Mouse (Mus musculus) embryonic facial prominence, embryonic 10.5 days (tissue): ENCODE data around the gene Rev3l. TPM values are rescaled to one million over a fixed set of nuclear protein-coding genes. Genes with fewer than 3 reads are reported as not detected.
A peak's percentile ranks its signal among the peaks of the same experiment; 100 is the strongest.
"Not testable (repeated sequence)": the region's sequence is repeated elsewhere in the genome, so short reads cannot be mapped to it uniquely, and the experiment has no call there.

Experiments
- DNase-seq: peaks from one replicate; pipeline ENCODE4 v3.0.0-alpha.2; 2017; ENCODE audit warnings: low spot score
- H3K27ac ChIP-seq: fragments of 300-500 bp; sonication (generic); replicated peaks from 2 replicates; pipeline ENCODE4 v1.5.1; 2016; ENCODE audit warnings: mild to moderate bottlenecking
- H3K27me3 ChIP-seq: fragments of 300-500 bp; sonication (generic); replicated peaks from 2 replicates; pipeline ENCODE4 v1.6.1; 2016; ENCODE audit warnings: low read depth, mild to moderate bottlenecking; ENCODE audit not compliant: poor library complexity, severe bottlenecking
- H3K36me3 ChIP-seq: fragments of 300-500 bp; sonication (generic); replicated peaks from 2 replicates; pipeline ENCODE4 v1.6.1; 2016; ENCODE audit warnings: mild to moderate bottlenecking, moderate library complexity
- H3K4me1 ChIP-seq: fragments of 300-500 bp; sonication (generic); 2 replicates; pipeline ENCODE4 v1.6.1; 2016
- H3K4me3 ChIP-seq: fragments of 300-500 bp; sonication (generic); 2 replicates; pipeline ENCODE4 v1.5.1; 2016; ENCODE audit warnings: mild to moderate bottlenecking, moderate library complexity
- H3K9me3 ChIP-seq: fragments of 300-500 bp; sonication (generic); 2 replicates; pipeline ENCODE4 v1.6.1; 2016; ENCODE audit warnings: mild to moderate bottlenecking
- WGBS: fragments of 180-500 bp; shearing (Covaris S2); methylation state at CpG from one replicate; pipeline ENCODE4 v1.1.7; 2016; 5-methylcytosine and 5-hydroxymethylcytosine counted together
- polyA plus RNA-seq: library from polyadenylated mRNA; unstranded; fragments of >200 nt; fragmentation: Nextera tagmentation; extraction: Ambion mirVana; gene quantifications from 2 replicates; pipeline ENCODE4 v1.2.1, GENCODE M21; 2016

The Rev3l gene
- polyA plus RNA-seq, 1 experiment from 2014 or later: 14.2 TPM

- 90% methylated on average over 1 of the region's 1 CpGs for WGBS
- H3K4me3 ChIP-seq: no peak overlapping the region
- H3K9me3 ChIP-seq: no peaks in the 10 kb centered on the region
- no peak overlapping the region for H3K27ac ChIP-seq
- no peak for DNase-seq
- H3K27me3 ChIP-seq: no peaks in the 10 kb centered on the region
- H3K36me3 ChIP-seq: peaks cover 85% of the 10 kb centered on the region
- no peaks in the 10 kb centered on the region for H3K4me1 ChIP-seq
Measured at GRCm38 (mm10) chr10:39842621-39843020, 110.7 kb downstream of the Rev3l start.

DNA sequence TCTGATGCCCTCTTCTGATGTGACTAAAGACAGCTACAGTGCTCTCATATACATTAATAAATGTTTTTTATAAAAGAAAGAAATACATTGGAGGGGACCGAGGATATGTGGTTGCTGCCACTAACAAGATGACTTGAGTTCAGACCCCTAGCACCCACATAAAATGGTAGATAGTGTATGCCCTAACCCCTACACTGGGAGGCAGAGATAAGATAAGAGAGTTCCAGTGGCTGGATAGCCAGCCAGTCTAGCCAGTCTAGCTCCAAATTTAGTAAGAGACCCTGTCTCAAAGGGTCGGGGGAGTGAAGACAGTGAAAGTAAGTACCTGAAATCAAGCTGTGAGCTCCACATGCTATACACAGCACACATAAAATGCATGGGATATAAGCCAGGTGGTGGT, 133.6 kb downstream of the Rev3l start:
- no peak for DNase-seq
- H3K4me3 ChIP-seq: no peak overlapping the region
- WGBS: 89% methylated on average over 2 of the region's 2 CpGs
- no peaks in the 10 kb centered on the region for H3K27me3 ChIP-seq
- H3K4me1 ChIP-seq: no peaks in the 10 kb centered on the region
- no peak overlapping the region for H3K27ac ChIP-seq
- H3K9me3 ChIP-seq: no peaks in the 10 kb centered on the region
- H3K36me3 ChIP-seq: peaks cover 79% of the 10 kb centered on the region

- peaks cover 11% of the 10 kb centered on the region for H3K36me3 ChIP-seq
- no peaks in the 10 kb centered on the region for H3K9me3 ChIP-seq
- no peak overlapping the region for H3K27ac ChIP-seq
- DNase-seq: no peak
- WGBS: 62% methylated on average over 3 of the region's 3 CpGs
- no peak overlapping the region for H3K4me3 ChIP-seq
- H3K27me3 ChIP-seq: no peaks in the 10 kb centered on the region
- 0 out of 2 replicates have a peak, but pooled peaks cover 6% of the 10 kb centered on the region for H3K4me1 ChIP-seq
Measured at GRCm38 (mm10) chr10:39888621-39889020, 156.7 kb downstream of the Rev3l start.

GRCm38 (mm10) chr10:39893702-39894697, 162.1 kb downstream of the Rev3l start:
- peaks cover 17% of the 10 kb centered on the region; the same call in 1 of the 2 replicates for H3K4me1 ChIP-seq
- H3K4me3 ChIP-seq: no peak overlapping the region
- WGBS: 72% methylated on average over 11 of the region's 11 CpGs
- H3K9me3 ChIP-seq: no peaks in the 10 kb centered on the region
- no peak overlapping the region for H3K27ac ChIP-seq
- H3K27me3 ChIP-seq: no peaks in the 10 kb centered on the region
- peaks cover 11% of the 10 kb centered on the region for H3K36me3 ChIP-seq
- no peak for DNase-seq

- 85% methylated on average over 5 of the region's 5 CpGs for WGBS
- Histone ChIP-seq H3K27me3 (no peaks in the 10 kb centered on the region), H3K4me1 (peaks cover 24% of the 10 kb centered on the region), H3K9me3 (no peaks in the 10 kb centered on the region), H3K4me3 (no peak overlapping the region), H3K36me3 (peaks cover 6% of the 10 kb centered on the region), H3K27ac (no peak overlapping the region)
- no peak for DNase-seq
Measured at GRCm38 (mm10) chr10:39896503-39896902, 164.6 kb downstream of the Rev3l start.

- peak within 1 kb of the TSS; percentile 96 for H3K27ac ChIP-seq
- no peaks in the 10 kb centered on the region for H3K36me3 ChIP-seq
- H3K4me3 ChIP-seq: peak within 1 kb of the TSS; percentile 77
- no peaks in the 10 kb centered on the region for H3K27me3 ChIP-seq
- peaks cover 18% of the 10 kb centered on the region for H3K4me1 ChIP-seq
- under 1% methylated on average over 41 of the region's 41 CpGs for WGBS
- no peaks in the 10 kb centered on the region for H3K9me3 ChIP-seq
- peak; percentile 95 for DNase-seq
Measured at GRCm38 (mm10) chr10:39898874-39899371, 167.0 kb downstream of the Rev3l start, which contains the start of gene Mfsd4b4. TSS of gene Mfsd4b4 (minus strand) at chr10:39899238.

DNA sequence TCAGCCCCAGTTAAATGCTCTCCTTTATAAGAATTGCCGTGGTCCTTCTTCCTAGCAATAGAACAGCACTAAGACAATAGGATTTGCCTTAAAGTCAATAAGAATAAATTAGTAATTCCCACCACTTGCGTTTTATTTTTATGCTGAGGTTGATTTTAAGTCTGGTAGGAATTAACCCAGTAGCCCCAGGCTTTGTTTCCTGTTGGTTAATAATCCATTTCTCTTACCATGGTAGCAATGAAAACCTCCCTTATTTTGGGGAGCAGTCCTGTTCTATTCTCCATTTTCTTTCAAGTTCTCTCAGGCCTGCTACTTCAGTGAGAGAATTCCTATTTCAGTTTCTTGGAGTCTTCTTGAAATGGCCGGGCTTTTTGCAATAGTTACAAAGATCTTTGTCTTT, 172.3 kb downstream of the Rev3l start:
- Histone ChIP-seq H3K4me1 (peaks cover 6% of the 10 kb centered on the region), H3K4me3 (no peak overlapping the region), H3K36me3 (no peaks in the 10 kb centered on the region), H3K27me3 (no peaks in the 10 kb centered on the region), H3K27ac (no peak overlapping the region), H3K9me3 (no peaks in the 10 kb centered on the region)
- no peak for DNase-seq
- 79% methylated on average over 3 of the region's 3 CpGs for WGBS

GRCm38 (mm10) chr10:39906799-39907658, 175.1 kb downstream of the Rev3l start:
- 80% methylated on average over 10 of the region's 10 CpGs for WGBS
- no peaks in the 10 kb centered on the region for H3K9me3 ChIP-seq
- no peaks in the 10 kb centered on the region for H3K4me1 ChIP-seq
- H3K4me3 ChIP-seq: no peak overlapping the region
- H3K27ac ChIP-seq: no peak overlapping the region
- no peak for DNase-seq
- H3K36me3 ChIP-seq: no peaks in the 10 kb centered on the region
- no peaks in the 10 kb centered on the region for H3K27me3 ChIP-seq

DNA sequence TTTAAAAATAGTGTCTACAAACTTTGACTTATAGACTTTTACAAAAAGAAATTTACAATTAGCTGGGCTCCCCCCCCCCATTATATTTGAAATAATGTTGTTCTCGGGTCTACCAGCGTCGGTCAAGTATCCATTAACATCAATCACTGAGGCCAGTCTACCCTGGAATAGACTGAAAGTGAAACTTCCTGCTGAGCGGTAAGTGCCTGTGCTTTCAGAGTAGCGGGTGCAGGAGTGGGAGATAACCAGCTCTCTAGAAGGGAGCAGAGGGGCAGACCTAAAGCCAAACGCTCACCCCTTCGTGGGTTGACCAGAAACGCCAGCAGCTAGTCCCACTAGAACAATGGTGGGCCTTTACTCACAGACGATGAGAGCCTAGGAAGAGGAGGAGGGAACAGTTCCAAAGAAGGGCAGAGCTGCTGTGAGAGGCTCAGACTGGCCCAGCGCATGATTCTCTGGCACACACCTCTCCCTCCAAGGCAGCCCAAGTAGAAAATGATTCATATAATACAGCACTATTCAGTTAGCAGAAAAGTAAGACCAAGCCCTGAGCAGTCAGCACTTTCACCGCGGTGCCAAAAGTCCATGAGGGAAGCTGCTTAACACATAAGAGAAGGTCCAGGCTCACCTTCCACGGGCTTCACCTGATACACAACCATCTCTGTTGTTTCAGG, 177.0 kb downstream of the Rev3l start:
- Histone ChIP-seq H3K9me3 (no peaks in the 10 kb centered on the region), H3K36me3 (no peaks in the 10 kb centered on the region)
- 71% methylated on average over 13 of the region's 13 CpGs for WGBS

DNA sequence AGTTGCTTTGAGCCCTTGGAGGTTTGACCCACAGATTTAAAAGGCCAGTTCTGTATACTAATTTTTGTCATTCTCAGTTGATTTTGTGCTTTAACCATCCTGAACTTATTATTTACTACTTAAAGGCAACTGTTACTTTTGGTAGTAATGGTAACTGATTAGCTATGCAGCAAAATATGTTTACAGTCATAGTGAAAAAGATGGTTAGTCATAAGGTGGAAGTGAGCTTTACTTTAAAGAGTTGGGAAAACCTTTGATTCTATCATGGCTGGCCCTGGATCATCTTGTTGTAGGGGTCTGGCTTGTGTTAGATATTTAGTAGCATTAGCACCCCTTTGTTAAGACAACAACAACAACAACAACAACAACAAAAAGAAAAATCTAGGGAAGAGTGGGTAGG, 180.7 kb downstream of the Rev3l start:
- DNase-seq: no peak
- H3K27me3 ChIP-seq: no peaks in the 10 kb centered on the region
- H3K27ac ChIP-seq: no peak overlapping the region
- no peaks in the 10 kb centered on the region for H3K36me3 ChIP-seq
- H3K4me1 ChIP-seq: no peaks in the 10 kb centered on the region
- no peaks in the 10 kb centered on the region for H3K9me3 ChIP-seq
- H3K4me3 ChIP-seq: no peak overlapping the region

More for the DNA sequence above, 177.0 kb downstream of the Rev3l start:
- H3K4me1 ChIP-seq: no peaks in the 10 kb centered on the region
- H3K4me3 ChIP-seq: no peak overlapping the region
- H3K27me3 ChIP-seq: no peaks in the 10 kb centered on the region
- H3K27ac ChIP-seq: no peak overlapping the region
- no peak for DNase-seq

DNA sequence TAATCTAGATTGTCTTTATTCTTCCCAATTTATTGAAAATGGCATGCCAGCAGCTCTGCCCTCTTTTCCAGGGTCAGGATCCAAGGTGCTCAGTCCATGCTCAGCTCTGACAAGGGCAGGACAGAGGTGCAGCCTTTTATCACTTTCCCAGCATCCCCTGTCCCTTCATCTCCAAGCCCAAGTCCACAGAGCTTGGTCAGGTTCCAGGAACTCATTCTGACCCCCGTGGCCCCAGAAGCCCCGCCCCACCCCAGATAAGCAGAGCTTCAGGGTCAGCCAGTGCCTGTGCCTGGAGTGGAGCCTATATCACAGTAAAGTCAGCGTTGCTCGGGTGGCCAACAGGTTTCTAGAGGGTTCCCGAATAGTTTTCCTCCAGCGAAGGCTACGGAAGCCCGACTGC, 192.6 kb downstream of the Rev3l start:
- not testable (repeated sequence) for H3K4me3 ChIP-seq, H3K27ac ChIP-seq, H3K36me3 ChIP-seq, H3K9me3 ChIP-seq, DNase-seq
- Histone ChIP-seq H3K4me1 (peaks cover 10% of the 10 kb centered on the region), H3K27me3 (peaks cover 48% of the 10 kb centered on the region)
- 73% methylated on average over 8 of the region's 8 CpGs for WGBS
